Mouse (Mus musculus): ENCODE data around the gene Gja4. TPM values are rescaled to one million over a fixed set of nuclear protein-coding genes. Genes with fewer than 3 reads are reported as not detected.

Gja4 gene
- polyA plus RNA-seq, 1 experiment = 17.8 TPM

DNA sequence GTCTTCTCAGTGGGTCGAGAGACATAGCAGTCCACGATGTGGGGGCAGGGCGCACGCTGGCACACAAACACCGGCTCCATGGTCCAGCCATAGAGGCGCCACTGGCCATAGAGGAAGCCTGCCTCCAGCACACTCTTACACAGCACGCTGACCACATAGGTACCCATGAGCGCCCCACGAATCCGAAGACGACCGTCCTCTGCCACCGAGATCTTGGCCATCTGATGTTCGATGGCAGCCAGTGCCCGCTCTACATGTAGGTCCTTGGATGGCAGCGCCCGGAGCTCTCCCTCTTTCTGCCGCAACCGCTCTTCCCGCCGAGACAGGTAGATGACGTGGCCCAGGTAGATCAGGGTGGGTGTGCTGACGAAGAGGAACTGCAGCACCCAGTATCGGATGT, 1.5 kb downstream of the Gja4 start:
- Histone ChIP-seq H3K27ac (ENCODE audit: insufficient read depth, low read depth, low read length) (no peak overlapping the region), H3K4me1 (ENCODE audit: control insufficient read depth, insufficient read depth, low read length) (no peaks in the 10 kb centered on the region), H3K36me3 (ENCODE audit: control insufficient read depth, insufficient read depth, low read length) (no peaks in the 10 kb centered on the region), H3K4me3 (ENCODE audit: insufficient read depth, low read depth, low read length) (peak overlapping the region; percentile 60), H3K27me3 (replicated peaks; ENCODE audit: control insufficient read depth, insufficient read depth, low read length) (no peaks in the 10 kb centered on the region)
- WGBS = 77% methylated on average over 24 of the region's 24 CpGs
- DNase-seq = no peak
- TF ChIP-seq CTCF (conservative IDR thresholded peaks at IDR 0.05; ENCODE audit: insufficient read depth, insufficient read length, low read depth, low read length) (no peak), POLR2A (IDR thresholded peaks at IDR 0.05; ENCODE audit: low read depth, low read length) (no peak)

DNA sequence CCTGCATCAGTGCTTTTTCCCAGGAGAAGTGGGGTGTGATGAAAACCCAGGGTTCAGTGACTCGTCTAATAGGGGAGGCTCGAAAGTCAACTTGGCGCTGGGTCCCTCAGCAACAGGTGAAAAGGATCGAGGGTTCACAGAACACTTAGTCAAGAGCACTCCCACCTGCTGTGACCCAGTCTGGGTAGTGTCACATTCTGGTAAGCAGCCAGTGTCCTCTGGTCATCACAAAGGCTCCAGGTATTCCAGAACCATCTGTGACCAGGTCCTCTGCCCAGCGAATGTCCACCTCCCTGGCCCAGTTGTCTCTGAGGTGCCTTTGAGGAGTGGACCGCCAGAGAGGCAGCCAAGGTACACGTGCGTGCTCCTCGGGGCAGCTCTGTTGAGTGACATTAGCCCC, 2.3 kb downstream of the Gja4 start:
- peak overlapping the region; percentile 12; the same call in 1 of the 2 replicates for H3K4me3 ChIP-seq (ENCODE audit: insufficient read depth, low read depth, low read length)
- TF ChIP-seq CTCF (conservative IDR thresholded peaks at IDR 0.05; ENCODE audit: insufficient read depth, insufficient read length, low read depth, low read length) (no peak), POLR2A (IDR thresholded peaks at IDR 0.05; ENCODE audit: low read depth, low read length) (no peak)
- DNase-seq = no peak
- H3K27ac ChIP-seq (ENCODE audit: insufficient read depth, low read depth, low read length) = no peak overlapping the region
- H3K4me1 ChIP-seq (ENCODE audit: control insufficient read depth, insufficient read depth, low read length) = no peaks in the 10 kb centered on the region
- WGBS = 44% methylated on average over 9 of the region's 9 CpGs
- no peaks in the 10 kb centered on the region for H3K27me3 ChIP-seq (replicated peaks; ENCODE audit: control insufficient read depth, insufficient read depth, low read length)
- no peaks in the 10 kb centered on the region for H3K36me3 ChIP-seq (ENCODE audit: control insufficient read depth, insufficient read depth, low read length)

- no peaks in the 10 kb centered on the region for H3K27me3 ChIP-seq (replicated peaks; ENCODE audit: control insufficient read depth, insufficient read depth, low read length)
- no peak for DNase-seq
- no peaks in the 10 kb centered on the region for H3K4me1 ChIP-seq (ENCODE audit: control insufficient read depth, insufficient read depth, low read length)
- TF ChIP-seq POLR2A (IDR thresholded peaks at IDR 0.05; ENCODE audit: low read depth, low read length) (no peak), CTCF (conservative IDR thresholded peaks at IDR 0.05; ENCODE audit: insufficient read depth, insufficient read length, low read depth, low read length) (no peak)
- WGBS = 50% methylated on average over 2 of the region's 2 CpGs
- H3K36me3 ChIP-seq (ENCODE audit: control insufficient read depth, insufficient read depth, low read length) = no peaks in the 10 kb centered on the region
- no peak overlapping the region for H3K27ac ChIP-seq (ENCODE audit: insufficient read depth, low read depth, low read length)
- H3K4me3 ChIP-seq (ENCODE audit: insufficient read depth, low read depth, low read length) = no peak overlapping the region
Measured at GRCm38 (mm10) chr4:127306915-127307314, 6.9 kb downstream of the Gja4 start.

DNA sequence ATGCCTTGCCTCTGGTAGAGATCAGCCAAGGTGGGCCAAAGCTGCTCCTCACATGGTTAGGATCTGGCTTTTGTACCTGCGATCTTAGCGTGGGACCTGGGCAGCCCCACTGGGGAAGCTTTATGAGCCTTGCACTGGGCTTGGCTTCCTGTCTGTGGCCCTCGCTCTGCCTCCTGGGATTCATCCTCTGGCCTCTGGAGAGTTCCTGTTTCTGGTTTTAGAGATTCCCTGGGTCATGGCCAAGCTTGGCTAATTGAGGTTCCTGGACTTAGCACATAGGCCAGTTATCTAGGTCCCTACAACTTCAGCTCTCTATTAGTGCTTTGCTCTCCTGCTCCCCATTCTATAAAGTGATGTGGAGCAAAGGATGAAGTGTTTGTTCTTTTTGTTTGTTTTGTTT, 10.0 kb downstream of the Gja4 start:
- peak; percentile 73 for DNase-seq
- Histone ChIP-seq H3K36me3 (ENCODE audit: control insufficient read depth, insufficient read depth, low read length) (no peaks in the 10 kb centered on the region), H3K27me3 (replicated peaks; ENCODE audit: control insufficient read depth, insufficient read depth, low read length) (no peaks in the 10 kb centered on the region), H3K27ac (ENCODE audit: insufficient read depth, low read depth, low read length) (no peak overlapping the region), H3K4me1 (ENCODE audit: control insufficient read depth, insufficient read depth, low read length) (no peaks in the 10 kb centered on the region), H3K4me3 (ENCODE audit: insufficient read depth, low read depth, low read length) (no peak overlapping the region)
- TF ChIP-seq CTCF (conservative IDR thresholded peaks at IDR 0.05; ENCODE audit: insufficient read depth, insufficient read length, low read depth, low read length) (no peak), POLR2A (IDR thresholded peaks at IDR 0.05; ENCODE audit: low read depth, low read length) (no peak)
- 74% methylated on average over 3 of the region's 3 CpGs for whole genome bisulfite sequencing

- DNase-seq = no peak
Measured at GRCm38 (mm10) chr4:127300503-127300902, 13.3 kb downstream of the Gja4 start.

DNA sequence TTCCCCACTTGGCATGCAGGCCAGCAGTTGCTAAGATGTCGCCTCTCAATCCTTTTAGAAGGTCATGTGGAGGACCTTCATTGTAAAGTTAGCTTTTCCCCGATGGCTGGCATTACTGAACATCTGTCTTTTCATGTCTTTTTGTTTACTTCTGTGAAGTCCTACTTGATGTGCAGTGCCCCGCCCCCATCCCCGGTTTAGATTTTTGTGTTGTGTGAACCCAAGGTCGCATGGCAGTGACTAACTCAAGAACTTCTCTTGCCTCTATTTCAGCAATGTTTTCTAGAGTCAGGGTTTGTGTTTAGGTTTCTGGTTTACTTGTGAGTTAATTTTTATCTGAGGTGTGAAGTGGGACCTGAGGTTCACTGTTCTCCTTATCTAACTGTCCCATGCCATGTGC, 21.2 kb downstream of the Gja4 start:
- Histone ChIP-seq H3K27ac (ENCODE audit: insufficient read depth, low read depth, low read length) (no peak overlapping the region), H3K4me3 (ENCODE audit: insufficient read depth, low read depth, low read length) (no peak overlapping the region), H3K36me3 (ENCODE audit: control insufficient read depth, insufficient read depth, low read length) (no peaks in the 10 kb centered on the region), H3K27me3 (replicated peaks; ENCODE audit: control insufficient read depth, insufficient read depth, low read length) (no peaks in the 10 kb centered on the region), H3K4me1 (ENCODE audit: control insufficient read depth, insufficient read depth, low read length) (no peaks in the 10 kb centered on the region)
- DNase-seq = no peak
- 79% methylated on average over 5 of the region's 5 CpGs for WGBS
- TF ChIP-seq POLR2A (IDR thresholded peaks at IDR 0.05; ENCODE audit: low read depth, low read length) (no peak), CTCF (conservative IDR thresholded peaks at IDR 0.05; ENCODE audit: insufficient read depth, insufficient read length, low read depth, low read length) (no peak)

More at GRCm38 (mm10) chr4:127300503-127300902, 13.3 kb downstream of the Gja4 start:
- no peak overlapping the region for H3K27ac ChIP-seq (ENCODE audit: insufficient read depth, low read depth, low read length)
- no peaks in the 10 kb centered on the region for H3K27me3 ChIP-seq (replicated peaks; ENCODE audit: control insufficient read depth, insufficient read depth, low read length)
- H3K4me1 ChIP-seq (ENCODE audit: control insufficient read depth, insufficient read depth, low read length) = no peaks in the 10 kb centered on the region
- no peak for TF ChIP-seq CTCF (conservative IDR thresholded peaks at IDR 0.05; ENCODE audit: insufficient read depth, insufficient read length, low read depth, low read length)
- no peak for TF ChIP-seq POLR2A (IDR thresholded peaks at IDR 0.05; ENCODE audit: low read depth, low read length)
- H3K36me3 ChIP-seq (ENCODE audit: control insufficient read depth, insufficient read depth, low read length) = no peaks in the 10 kb centered on the region
- WGBS = 78% methylated on average over 5 of the region's 5 CpGs
- no peak overlapping the region for H3K4me3 ChIP-seq (ENCODE audit: insufficient read depth, low read depth, low read length)

DNA sequence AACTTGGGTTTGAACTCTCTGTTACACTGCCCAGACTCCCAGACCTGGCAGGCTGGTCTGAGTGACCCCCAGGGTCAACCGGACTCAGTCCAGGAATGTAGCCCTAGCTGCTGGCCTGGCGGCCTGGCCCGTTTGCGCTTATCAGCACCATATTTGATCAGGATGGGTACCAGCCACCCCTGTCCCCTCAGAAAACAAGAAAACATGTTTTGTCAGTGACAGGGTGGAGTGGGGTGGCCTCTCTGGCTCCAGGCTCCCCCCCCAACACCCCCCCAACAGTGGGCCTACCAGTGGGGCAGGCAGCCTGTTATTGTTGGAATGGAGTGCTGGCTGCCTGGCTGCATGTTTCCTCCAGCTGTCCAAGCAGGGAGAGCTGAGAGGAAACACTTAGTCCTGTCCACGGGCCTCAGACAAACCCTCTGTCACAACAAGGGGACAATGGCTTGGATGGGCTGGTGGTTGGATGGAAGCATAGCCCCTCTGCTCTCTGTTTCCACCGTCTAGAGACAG, 24.7 kb downstream of the Gja4 start:
- Histone ChIP-seq H3K27me3 (replicated peaks; ENCODE audit: control insufficient read depth, insufficient read depth, low read length) (no peaks in the 10 kb centered on the region), H3K27ac (ENCODE audit: insufficient read depth, low read depth, low read length) (peak overlapping the region; percentile 17; the same call in 1 of the 2 replicates), H3K4me3 (ENCODE audit: insufficient read depth, low read depth, low read length) (no peak overlapping the region), H3K36me3 (ENCODE audit: control insufficient read depth, insufficient read depth, low read length) (no peaks in the 10 kb centered on the region), H3K4me1 (ENCODE audit: control insufficient read depth, insufficient read depth, low read length) (no peaks in the 10 kb centered on the region)
- 58% methylated on average over 6 of the region's 6 CpGs for WGBS
- peak; percentile 41 for DNase-seq
- TF ChIP-seq CTCF (conservative IDR thresholded peaks at IDR 0.05; ENCODE audit: insufficient read depth, insufficient read length, low read depth, low read length) = no peak
- TF ChIP-seq POLR2A (IDR thresholded peaks at IDR 0.05; ENCODE audit: low read depth, low read length) = no peak
